Mouse (Mus musculus): ENCODE measurements around the gene Armh3. TPM values are rescaled to one million over a fixed set of nuclear protein-coding genes. Genes with fewer than 3 reads are reported as not detected.

Armh3 gene
- polyA plus RNA-seq, 1 experiment from 2014 or later: 9.6 TPM

DNA sequence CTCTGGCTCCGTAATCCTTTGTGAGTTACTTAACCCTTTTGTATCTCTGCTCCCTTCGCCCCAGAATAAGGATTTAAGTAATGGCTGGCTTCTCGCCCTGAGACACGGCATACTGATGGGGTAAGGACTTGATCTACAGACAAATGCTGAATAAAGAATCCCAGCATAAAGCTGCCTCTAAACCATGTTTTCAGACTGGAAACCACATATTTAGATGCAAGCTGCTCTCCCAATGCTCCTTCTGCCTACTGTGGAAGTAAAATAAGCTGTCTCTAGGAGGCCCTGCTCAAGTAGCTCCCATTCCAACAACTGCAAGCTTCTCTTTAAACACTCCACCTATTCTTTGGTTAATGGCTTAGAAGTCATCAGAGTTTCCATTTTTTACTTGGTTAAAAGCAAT is 81.8 kb downstream of the Armh3 start:
- H3K27ac ChIP-seq (ENCODE audit: low read depth, low read length): no peak overlapping the region
- no peaks in the 10 kb centered on the region for H3K4me1 ChIP-seq (ENCODE audit: control insufficient read depth, insufficient read depth, low read length)
- H3K9me3 ChIP-seq (replicated peaks; ENCODE audit: control insufficient read depth, low read length): no peaks in the 10 kb centered on the region
- 84% methylated on average over 4 of the region's 4 CpGs for WGBS (ENCODE audit: insufficient replicate concordance)
- H3K36me3 ChIP-seq (ENCODE audit: control insufficient read depth, insufficient read depth, low read length): no peaks in the 10 kb centered on the region; the same call in 1 of the 2 replicates
- no peak overlapping the region for H3K4me3 ChIP-seq (ENCODE audit: low read depth, low read length)
- H3K4me2 ChIP-seq: no peak overlapping the region
- ATAC-seq (replicated peaks; ENCODE audit: insufficient number of reproducible peaks, low FRiP score, low TSS enrichment): no peak
- H3K9ac ChIP-seq (ENCODE audit: low read depth, low read length): no peak overlapping the region
- no peaks in the 10 kb centered on the region for H3K27me3 ChIP-seq (ENCODE audit: control insufficient read depth, insufficient read depth, low read length)

DNA sequence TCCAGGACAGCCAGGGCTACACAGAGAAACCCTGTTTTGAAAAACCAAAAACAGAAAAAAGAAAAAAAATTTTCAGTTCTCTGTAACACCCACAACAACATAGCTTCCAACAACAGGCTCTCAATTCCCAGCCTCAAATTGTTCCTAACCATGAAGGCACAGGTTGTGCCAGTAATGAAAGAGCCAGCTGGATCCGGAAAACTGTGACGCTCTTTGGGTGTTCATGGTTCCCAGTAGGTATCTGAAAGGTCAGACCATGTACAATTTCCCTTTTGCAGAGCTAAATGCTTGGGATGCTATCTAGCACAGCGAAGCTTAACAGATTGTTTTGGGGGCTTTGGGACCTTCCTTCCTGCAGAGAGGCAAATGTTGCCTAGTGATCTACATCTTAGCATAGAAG is 82.3 kb downstream of the Armh3 start:
- ATAC-seq (replicated peaks; ENCODE audit: insufficient number of reproducible peaks, low FRiP score, low TSS enrichment): no peak
- Histone ChIP-seq H3K4me1 (ENCODE audit: control insufficient read depth, insufficient read depth, low read length) (no peaks in the 10 kb centered on the region), H3K9ac (ENCODE audit: low read depth, low read length) (no peak overlapping the region), H3K36me3 (ENCODE audit: control insufficient read depth, insufficient read depth, low read length) (no peaks in the 10 kb centered on the region; the same call in 1 of the 2 replicates), H3K27ac (ENCODE audit: low read depth, low read length) (no peak overlapping the region), H3K4me3 (ENCODE audit: low read depth, low read length) (no peak overlapping the region), H3K27me3 (ENCODE audit: control insufficient read depth, insufficient read depth, low read length) (no peaks in the 10 kb centered on the region), H3K4me2 (no peak overlapping the region), H3K9me3 (replicated peaks; ENCODE audit: control insufficient read depth, low read length) (no peaks in the 10 kb centered on the region)
- WGBS (ENCODE audit: insufficient replicate concordance): 80% methylated on average over 3 of the region's 3 CpGs

DNA sequence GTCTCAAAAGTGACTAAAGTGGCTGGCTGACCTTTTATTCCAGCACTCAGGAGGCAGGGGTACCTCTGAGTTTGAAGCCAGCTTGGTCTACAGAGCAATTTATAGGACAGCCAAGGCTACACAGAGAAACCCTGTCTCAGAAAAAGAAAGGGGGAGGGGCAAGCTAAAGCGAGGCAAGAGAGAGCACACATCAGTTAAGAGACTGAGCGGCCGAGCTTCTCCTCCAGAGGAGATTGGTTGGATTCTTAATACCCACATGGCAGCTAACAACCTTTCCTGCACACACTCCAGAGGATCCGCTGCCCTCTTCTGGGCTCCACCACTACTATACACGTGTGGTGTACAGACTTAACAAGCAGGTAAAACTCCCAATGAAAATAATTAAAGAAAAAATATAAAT is 85.3 kb downstream of the Armh3 start:
- no peak overlapping the region for H3K4me2 ChIP-seq
- 36% methylated on average over 5 of the region's 5 CpGs for WGBS (ENCODE audit: insufficient replicate concordance)

DNA sequence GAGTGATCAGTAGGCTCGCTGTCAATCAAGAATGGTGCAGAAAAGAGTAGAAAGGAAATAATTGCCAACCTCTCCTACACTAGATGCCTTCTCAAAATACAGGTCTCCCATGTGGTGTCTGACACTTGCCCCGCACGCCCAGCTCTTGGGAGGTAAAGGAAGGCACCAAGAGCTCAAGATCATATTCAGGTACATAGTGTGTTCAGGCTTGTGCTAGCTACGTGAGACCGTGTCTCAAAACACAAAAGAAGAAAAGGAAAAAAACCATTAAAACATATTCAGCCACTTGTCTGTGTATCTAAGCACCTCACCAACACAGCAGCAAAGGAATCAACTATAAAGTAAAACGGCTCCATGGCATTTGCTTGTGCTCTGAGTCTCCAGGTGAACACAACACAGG is 85.9 kb downstream of the Armh3 start:
- 92% methylated on average over 6 of the region's 6 CpGs for WGBS (ENCODE audit: insufficient replicate concordance)

More for the DNA sequence above, 85.3 kb downstream of the Armh3 start:
- H3K27ac ChIP-seq (ENCODE audit: low read depth, low read length): no peak overlapping the region
- no peaks in the 10 kb centered on the region for H3K4me1 ChIP-seq (ENCODE audit: control insufficient read depth, insufficient read depth, low read length)
- no peaks in the 10 kb centered on the region for H3K9me3 ChIP-seq (replicated peaks; ENCODE audit: control insufficient read depth, low read length)
- H3K4me3 ChIP-seq (ENCODE audit: low read depth, low read length): no peak overlapping the region
- no peak overlapping the region for H3K9ac ChIP-seq (ENCODE audit: low read depth, low read length)
- no peaks in the 10 kb centered on the region for H3K27me3 ChIP-seq (ENCODE audit: control insufficient read depth, insufficient read depth, low read length)
- H3K36me3 ChIP-seq (ENCODE audit: control insufficient read depth, insufficient read depth, low read length): no peaks in the 10 kb centered on the region; the same call in 1 of the 2 replicates
- ATAC-seq (replicated peaks; ENCODE audit: insufficient number of reproducible peaks, low FRiP score, low TSS enrichment): no peak

DNA sequence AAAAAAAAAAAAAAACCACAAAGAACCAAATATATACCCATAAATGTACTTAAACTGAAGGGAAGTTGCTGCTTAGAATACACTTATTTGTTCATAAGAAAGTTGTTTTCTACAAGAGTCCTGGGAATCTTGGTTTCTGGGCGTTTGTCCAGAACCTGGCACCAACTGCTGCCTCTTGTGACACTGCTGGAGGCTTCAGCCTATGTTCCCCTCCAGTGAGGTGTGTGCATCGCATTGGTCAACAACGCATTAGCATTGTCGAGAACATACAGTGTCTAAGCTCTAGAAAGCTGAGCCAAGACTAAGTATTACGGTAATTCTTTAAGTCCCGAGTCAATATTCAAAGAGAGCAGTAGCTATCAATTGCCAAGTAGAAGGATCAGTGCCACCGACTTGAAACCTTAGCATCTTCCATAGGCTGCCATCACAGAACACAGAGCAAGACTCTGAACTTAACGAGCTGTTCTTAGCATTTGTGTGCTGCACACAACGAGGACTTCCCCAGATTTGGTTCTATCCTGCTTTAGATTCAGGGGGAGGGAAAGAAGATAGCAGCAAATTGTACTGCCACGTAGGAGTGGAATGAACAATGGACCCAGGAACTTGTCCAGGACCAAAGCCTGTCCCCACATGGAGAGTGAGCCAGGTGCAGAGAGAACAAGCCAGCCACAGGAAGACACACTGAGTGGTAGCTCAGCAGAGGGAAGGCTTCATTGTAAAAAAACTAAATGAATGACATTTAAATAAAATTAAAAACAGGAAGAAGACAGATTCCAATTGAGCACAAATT is 86.9 kb downstream of the Armh3 start:
- Histone ChIP-seq H3K4me1 (ENCODE audit: control insufficient read depth, insufficient read depth, low read length) (no peaks in the 10 kb centered on the region), H3K4me2 (no peak overlapping the region), H3K4me3 (ENCODE audit: low read depth, low read length) (no peak overlapping the region), H3K9me3 (replicated peaks; ENCODE audit: control insufficient read depth, low read length) (no peaks in the 10 kb centered on the region), H3K36me3 (ENCODE audit: control insufficient read depth, insufficient read depth, low read length) (no peaks in the 10 kb centered on the region), H3K9ac (ENCODE audit: low read depth, low read length) (no peak overlapping the region), H3K27ac (ENCODE audit: low read depth, low read length) (no peak overlapping the region), H3K27me3 (ENCODE audit: control insufficient read depth, insufficient read depth, low read length) (no peaks in the 10 kb centered on the region)
- no peak for ATAC-seq (replicated peaks; ENCODE audit: insufficient number of reproducible peaks, low FRiP score, low TSS enrichment)
- WGBS (ENCODE audit: insufficient replicate concordance): 83% methylated on average over 10 of the region's 10 CpGs

More for the DNA sequence above, 85.9 kb downstream of the Armh3 start:
- Histone ChIP-seq H3K4me3 (ENCODE audit: low read depth, low read length) (no peak overlapping the region), H3K4me1 (ENCODE audit: control insufficient read depth, insufficient read depth, low read length) (no peaks in the 10 kb centered on the region), H3K4me2 (no peak overlapping the region), H3K36me3 (ENCODE audit: control insufficient read depth, insufficient read depth, low read length) (no peaks in the 10 kb centered on the region), H3K27me3 (ENCODE audit: control insufficient read depth, insufficient read depth, low read length) (no peaks in the 10 kb centered on the region), H3K9me3 (replicated peaks; ENCODE audit: control insufficient read depth, low read length) (no peaks in the 10 kb centered on the region), H3K27ac (ENCODE audit: low read depth, low read length) (no peak overlapping the region), H3K9ac (ENCODE audit: low read depth, low read length) (no peak overlapping the region)
- ATAC-seq (replicated peaks; ENCODE audit: insufficient number of reproducible peaks, low FRiP score, low TSS enrichment): no peak

- 69% methylated on average over 3 of the region's 3 CpGs for WGBS (ENCODE audit: insufficient replicate concordance)
- H3K36me3 ChIP-seq (ENCODE audit: control insufficient read depth, insufficient read depth, low read length): no peaks in the 10 kb centered on the region
- no peak overlapping the region for H3K9ac ChIP-seq (ENCODE audit: low read depth, low read length)
- H3K4me2 ChIP-seq: no peak overlapping the region
- H3K9me3 ChIP-seq (replicated peaks; ENCODE audit: control insufficient read depth, low read length): no peaks in the 10 kb centered on the region
- no peak overlapping the region for H3K27ac ChIP-seq (ENCODE audit: low read depth, low read length)
- no peak for ATAC-seq (replicated peaks; ENCODE audit: insufficient number of reproducible peaks, low FRiP score, low TSS enrichment)
- 0 out of 2 replicates have a peak, but pooled peaks cover 4% of the 10 kb centered on the region for H3K4me1 ChIP-seq (ENCODE audit: control insufficient read depth, insufficient read depth, low read length)
- no peaks in the 10 kb centered on the region for H3K27me3 ChIP-seq (ENCODE audit: control insufficient read depth, insufficient read depth, low read length)
- no peak overlapping the region for H3K4me3 ChIP-seq (ENCODE audit: low read depth, low read length)
Measured at GRCm38 (mm10) chr19:45908246-45908645, 90.0 kb downstream of the Armh3 start.

- Histone ChIP-seq H3K36me3 (ENCODE audit: control insufficient read depth, insufficient read depth, low read length) (no peaks in the 10 kb centered on the region), H3K27me3 (ENCODE audit: control insufficient read depth, insufficient read depth, low read length) (no peaks in the 10 kb centered on the region), H3K4me2 (no peak overlapping the region), H3K4me3 (ENCODE audit: low read depth, low read length) (no peak overlapping the region), H3K27ac (ENCODE audit: low read depth, low read length) (no peak overlapping the region), H3K9me3 (replicated peaks; ENCODE audit: control insufficient read depth, low read length) (no peaks in the 10 kb centered on the region), H3K4me1 (ENCODE audit: control insufficient read depth, insufficient read depth, low read length) (0 out of 2 replicates have a peak, but pooled peaks cover 4% of the 10 kb centered on the region), H3K9ac (ENCODE audit: low read depth, low read length) (no peak overlapping the region)
- no peak for ATAC-seq (replicated peaks; ENCODE audit: insufficient number of reproducible peaks, low FRiP score, low TSS enrichment)
- 89% methylated on average over 6 of the region's 6 CpGs for WGBS (ENCODE audit: insufficient replicate concordance)
Measured at GRCm38 (mm10) chr19:45907416-45907815, 90.9 kb downstream of the Armh3 start.

DNA sequence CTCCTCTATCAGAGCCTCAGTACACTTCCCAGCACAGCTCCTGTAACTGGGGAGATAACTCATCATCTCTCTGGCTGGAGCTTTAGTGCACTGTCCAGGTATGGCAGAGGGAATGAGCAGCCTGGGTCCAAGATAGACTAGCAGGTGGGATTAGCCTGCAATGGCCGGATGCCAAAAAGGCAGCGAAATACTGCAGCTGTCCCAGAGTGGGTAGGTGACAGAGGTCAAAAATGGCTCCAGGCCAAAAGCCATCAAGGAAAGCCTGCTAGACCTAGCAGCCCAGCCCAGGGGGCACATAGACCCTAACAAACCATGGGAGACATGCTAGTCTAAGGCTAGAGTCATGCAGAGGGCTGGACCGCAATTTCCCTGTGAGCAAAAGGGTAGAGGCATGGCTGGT is 94.4 kb downstream of the Armh3 start:
- no peak for ATAC-seq (replicated peaks; ENCODE audit: insufficient number of reproducible peaks, low FRiP score, low TSS enrichment)
- Histone ChIP-seq H3K27me3 (ENCODE audit: control insufficient read depth, insufficient read depth, low read length) (no peaks in the 10 kb centered on the region), H3K4me2 (no peak overlapping the region), H3K4me1 (ENCODE audit: control insufficient read depth, insufficient read depth, low read length) (0 out of 2 replicates have a peak, but pooled peaks cover 4% of the 10 kb centered on the region), H3K9ac (ENCODE audit: low read depth, low read length) (no peak overlapping the region), H3K27ac (ENCODE audit: low read depth, low read length) (no peak overlapping the region), H3K9me3 (replicated peaks; ENCODE audit: control insufficient read depth, low read length) (no peaks in the 10 kb centered on the region), H3K4me3 (ENCODE audit: low read depth, low read length) (no peak overlapping the region), H3K36me3 (ENCODE audit: control insufficient read depth, insufficient read depth, low read length) (0 out of 2 replicates have a peak, but pooled peaks cover 3% of the 10 kb centered on the region)
- 69% methylated on average over 3 of the region's 3 CpGs for WGBS (ENCODE audit: insufficient replicate concordance)
